ENCODE assay signal across 17 mouse cellular contexts in genomic region chr15:6242132-6242531, GRCm38 (mm10). TPM values are rescaled to one million over a fixed set of nuclear protein-coding genes. Genes with fewer than 3 reads are reported as not detected.
DNase-seq lines count a peak whose midpoint lies in the region; ATAC-seq and TF ChIP-seq lines count a peak whose summit lies in the region.
"Had no signal": no experiment of that assay in that cellular context is flagged by ENCODE, and none has a peak within 500 bp of the region (broad histone marks: within the 10 kb centered on the region; RNA-seq: fewer than 3 reads in every experiment).

No protein-coding gene starts in this region.

- ATAC-seq in lung, postnatal 0 days, result peak; percentile 21; the same call in 1 of the 2 replicates
- no peak; the same call in 1 of the 2 replicates for ATAC-seq in heart, postnatal 0 days (ENCODE audit: insufficient read depth, low read depth)
- ATAC-seq: CD4-positive, CD25-positive, alpha-beta regulatory T cell, adult 4 months; inflammation-experienced regulatory T-cells, adult 6 months had no signal

- no peaks in the 10 kb centered on the region for H3K27me3 ChIP-seq in lung, postnatal 0 days (replicated peaks; ENCODE audit: insufficient read depth, low read length)
- H3K27me3 ChIP-seq in heart, postnatal 0 days (ENCODE audit: control insufficient read depth, insufficient read depth, low read length), result no peaks in the 10 kb centered on the region
- H3K27me3 ChIP-seq: embryonic facial prominence, embryonic 13.5 days; limb, embryonic 12.5 days; lung, embryonic 15.5 days had no signal

- TF ChIP-seq CTCF in lung, postnatal 0 days (IDR thresholded peaks at IDR 0.05), result no peak
- no peak for TF ChIP-seq CTCF in lung, adult 2 months (IDR thresholded peaks at IDR 0.05; ENCODE audit: insufficient read depth, low read length)
- TF ChIP-seq CTCF in heart, postnatal 0 days (IDR thresholded peaks at IDR 0.05; ENCODE audit: low read depth), result no peak

- 41% methylated on average over 4 of the region's 4 CpGs for whole genome bisulfite sequencing in lung, postnatal 0 days
- WGBS in lung, adult 2 months, result 37% methylated on average over 4 of the region's 4 CpGs
- WGBS in heart, postnatal 0 days, result 53% methylated on average over 4 of the region's 4 CpGs

- no peak overlapping the region for H3K4me2 ChIP-seq in lung, postnatal 0 days (replicated peaks; ENCODE audit: low read depth, low read length)
- H3K4me2 ChIP-seq in heart, postnatal 0 days (ENCODE audit: low read depth, low read length), result no peak overlapping the region
- H3K4me2 ChIP-seq: embryonic facial prominence, embryonic 13.5 days; limb, embryonic 12.5 days; lung, embryonic 15.5 days; midbrain, embryonic 11.5 days had no signal

- H3K4me3 ChIP-seq in lung, postnatal 0 days (ENCODE audit: low read depth, low read length), result no peak overlapping the region
- H3K4me3 ChIP-seq in lung, adult 2 months (replicated peaks; ENCODE audit: extremely low read depth, low read depth, low read length), result no peak overlapping the region
- no peak overlapping the region for H3K4me3 ChIP-seq in heart, postnatal 0 days (ENCODE audit: low read depth, low read length)
- H3K4me3 ChIP-seq: embryonic facial prominence, embryonic 13.5 days; forebrain, embryonic 10.5 days; limb, embryonic 12.5 days; lung, embryonic 15.5 days had no signal

- TF ChIP-seq EP300 in lung, postnatal 0 days (IDR thresholded peaks at IDR 0.05), result no peak
- TF ChIP-seq EP300 in heart, postnatal 0 days (IDR thresholded peaks at IDR 0.05; ENCODE audit: low read depth), result peak; percentile 38; the same call in 1 of the 2 replicates

- TF ChIP-seq POLR2A in lung, adult 2 months (IDR thresholded peaks at IDR 0.05; ENCODE audit: borderline replicate concordance, extremely low read depth, low read depth, low read length), result no peak

- H3K9me3 ChIP-seq in lung, postnatal 0 days (ENCODE audit: low read length), result no peaks in the 10 kb centered on the region
- H3K9me3 ChIP-seq in heart, postnatal 0 days (replicated peaks; ENCODE audit: control insufficient read depth, low read length), result no peaks in the 10 kb centered on the region
- H3K9me3 ChIP-seq: embryonic facial prominence, embryonic 13.5 days; forebrain, embryonic 10.5 days; limb, embryonic 12.5 days; lung, embryonic 15.5 days had no signal

- no peak overlapping the region for H3K9ac ChIP-seq in lung, postnatal 0 days (replicated peaks; ENCODE audit: low read depth)
- no peak overlapping the region for H3K9ac ChIP-seq in heart, postnatal 0 days (replicated peaks; ENCODE audit: low read depth, low read length)
- H3K9ac ChIP-seq: embryonic facial prominence, embryonic 13.5 days; limb, embryonic 12.5 days; lung, embryonic 15.5 days had no signal

- H3K36me3 ChIP-seq in lung, postnatal 0 days (ENCODE audit: insufficient read depth, low read length), result no peaks in the 10 kb centered on the region
- H3K36me3 ChIP-seq in heart, postnatal 0 days (replicated peaks; ENCODE audit: control insufficient read depth, insufficient read depth, low read length), result no peaks in the 10 kb centered on the region
- H3K36me3 ChIP-seq: embryonic facial prominence, embryonic 13.5 days; forebrain, embryonic 10.5 days; limb, embryonic 12.5 days; lung, embryonic 15.5 days had no signal

- peak; percentile 54 for DNase-seq in kidney, adult 9 months
- DNase-seq in kidney, adult 18-20 months, result no peak
- DNase-seq in lung, postnatal 0 days (ENCODE audit: low spot score), result peak; percentile 23
- DNase-seq in lung, adult 2 months, result no peak
- peak; percentile 39 for DNase-seq in heart, postnatal 0 days (ENCODE audit: low spot score)
- DNase-seq in urinary bladder, postnatal 36 days (ENCODE audit: low spot score in 2 of 2), result no peak
- DNase-seq in cerebellum, adult 11-12 months, result no peak
- DNase-seq: gastrocnemius, postnatal 25 days; right cerebral cortex, postnatal 4 days had no signal

- no peaks in the 10 kb centered on the region for H3K4me1 ChIP-seq in lung, postnatal 0 days (ENCODE audit: insufficient read depth, low read depth, low read length)
- no peaks in the 10 kb centered on the region for H3K4me1 ChIP-seq in lung, adult 2 months (ENCODE audit: control insufficient read depth, insufficient read depth, low read length)
- H3K4me1 ChIP-seq in heart, postnatal 0 days (ENCODE audit: control insufficient read depth, insufficient read depth), result no peaks in the 10 kb centered on the region; the same call in 1 of the 2 replicates

- H3K27ac ChIP-seq in lung, postnatal 0 days (ENCODE audit: low read length), result no peak overlapping the region
- H3K27ac ChIP-seq in heart, postnatal 0 days (ENCODE audit: low read depth), result no peak overlapping the region
- H3K27ac ChIP-seq: embryonic facial prominence, embryonic 13.5 days; forebrain, embryonic 10.5 days; limb, embryonic 12.5 days; lung, embryonic 15.5 days had no signal

RNA-seq across cellular contexts. Expression of gene Dab2, which starts 57.5 kb away (rescaled TPM):
- polyA plus RNA-seq in lung, postnatal 0 days (2015; fragmentation: Nextera tagmentation; extraction: Ambion mirVana), result 20.9 and 25.7 TPM in 2 replicates
- polyA plus RNA-seq in lung, adult 2 months (2012; rRNA removed), result 33.7 and 43.4 TPM in 2 replicates
- 9.4 and 10.3 TPM in 2 replicates for total RNA-seq in heart, postnatal 0 days (2014; rRNA removed; ENCODE audit: low replicate concordance)
- 11.3 and 12.2 TPM in 2 replicates for polyA plus RNA-seq in heart, postnatal 0 days (2015; fragmentation: Nextera tagmentation; extraction: Ambion mirVana)
- total RNA-seq: MEL had no signal
- polyA plus RNA-seq: CD4-positive, CD25-positive, alpha-beta regulatory T cell, adult 4 months had no signal

Comparison
In these comparisons a context has a peak if more than half of its experiments do, and no peak if none do; other contexts are left out.
1. DNase-seq: peak in kidney, adult 9 months (single experiment), lung, postnatal 0 days (single experiment) and heart, postnatal 0 days (single experiment); none in kidney, adult 18-20 months (single experiment), lung, adult 2 months (single experiment), urinary bladder, postnatal 36 days (0 of 2) and cerebellum, adult 11-12 months (single experiment).